Mouse (Mus musculus) R1 (cell line): ENCODE measurements around the gene Piwil1.

Source experiments
- DNase-seq: peaks from one replicate; pipeline ENCODE4 v3.0.0-alpha.2; 2018; ENCODE audit warnings: low read depth, low spot score

Gene Piwil1

GRCm38 (mm10) chr5:128710596-128710995, 8.3 kb downstream of the Piwil1 start:
- peak; percentile 80 for DNase-seq

GRCm38 (mm10) chr5:128711847-128712246, 9.5 kb downstream of the Piwil1 start:
- DNase-seq: peak; percentile 85

DNA sequence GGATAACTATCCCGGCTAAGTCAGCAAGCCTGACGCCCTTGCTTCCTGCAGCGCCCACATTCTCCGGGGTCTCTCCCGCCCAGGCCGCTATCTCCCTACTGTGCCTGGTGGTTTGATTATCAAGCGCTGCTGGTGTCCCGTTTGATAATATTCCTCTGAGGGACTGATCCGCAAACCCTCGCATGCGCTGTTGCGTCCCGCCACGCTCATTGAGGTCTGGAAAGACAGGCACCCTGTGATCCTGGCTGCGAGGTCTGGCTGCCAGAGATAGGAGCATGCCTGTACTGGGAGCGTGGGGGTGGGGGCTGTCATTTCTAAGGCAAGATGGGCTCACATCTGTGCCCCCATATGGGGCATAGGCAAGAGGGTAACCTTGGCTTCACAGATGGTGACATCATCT, 12.8 kb downstream of the Piwil1 start:
- DNase-seq: no peak

DNA sequence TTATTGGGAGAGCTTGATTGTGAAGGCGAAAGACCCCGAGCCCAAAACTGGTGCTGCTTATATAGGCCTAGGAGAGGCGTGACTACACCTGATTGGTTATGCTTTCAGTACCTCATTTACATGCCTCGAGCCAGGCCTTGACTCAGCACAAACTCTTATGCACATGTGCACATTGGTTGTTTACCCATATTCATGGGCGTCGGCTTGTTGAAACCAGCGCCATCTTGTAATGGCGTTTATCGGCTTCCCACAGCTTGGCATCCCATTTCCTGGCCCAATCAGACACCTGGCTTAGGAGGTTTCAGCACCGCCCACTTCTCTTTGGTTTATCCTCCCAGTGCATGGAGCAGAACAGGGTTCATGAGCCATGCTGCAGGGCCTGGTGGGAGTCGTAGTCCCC, 18.1 kb downstream of the Piwil1 start:
- peak; percentile 69 for DNase-seq

- DNase-seq: peak; percentile 86
Observed at GRCm38 (mm10) chr5:128729341-128729740, 27.0 kb downstream of the Piwil1 start.

GRCm38 (mm10) chr5:128730634-128731033, 28.3 kb downstream of the Piwil1 start:
- peak; percentile 80 for DNase-seq

DNA sequence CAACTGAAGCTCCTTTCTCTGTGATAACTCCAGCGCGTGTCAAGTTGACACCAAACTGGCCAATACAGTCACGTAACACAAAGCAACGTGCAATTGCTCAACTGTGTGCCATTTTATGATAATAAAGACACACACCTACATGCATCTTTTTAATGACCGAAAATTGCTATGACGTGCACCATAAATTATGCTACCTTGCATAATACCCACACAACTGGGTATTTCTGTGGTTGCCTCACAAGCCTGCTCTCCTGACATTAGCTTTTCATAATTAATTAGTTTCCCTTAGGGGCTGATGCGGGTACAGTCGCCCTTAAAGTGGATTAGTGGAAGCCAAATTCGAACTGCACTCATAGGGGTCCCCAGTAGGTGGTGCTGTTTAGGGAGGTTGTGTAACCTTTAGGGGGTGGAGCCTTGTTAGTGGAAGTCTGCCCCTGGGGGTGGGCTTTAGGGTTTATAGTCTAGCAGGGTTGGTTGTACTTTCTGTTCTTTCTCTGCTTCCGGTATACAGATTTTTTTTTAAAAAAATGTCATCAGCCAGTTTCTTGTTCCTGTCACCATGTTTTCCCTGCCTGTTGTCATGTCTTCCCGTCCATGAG, 30.2 kb downstream of the Piwil1 start:
- DNase-seq: peak; percentile 93

DNA sequence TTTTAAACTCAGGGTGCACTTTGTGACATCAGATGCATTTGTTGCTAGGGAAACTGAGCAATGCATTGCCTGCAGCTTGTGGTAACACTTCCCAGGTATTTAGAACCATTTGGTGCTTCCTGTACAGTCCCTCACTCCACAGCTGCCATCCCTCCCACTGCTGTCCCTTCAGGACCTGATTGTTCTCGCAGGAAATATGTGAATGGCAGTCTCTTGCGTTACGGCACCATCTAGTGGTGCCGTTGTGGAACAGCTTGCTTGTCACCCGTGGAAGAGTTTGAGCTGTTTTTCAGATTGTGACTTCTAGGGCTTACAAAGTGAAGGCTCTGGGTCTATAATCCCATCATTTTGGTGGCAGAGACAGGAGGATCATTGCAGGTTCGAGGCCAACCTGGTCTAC, 31.6 kb downstream of the Piwil1 start:
- DNase-seq: peak; percentile 89

DNA sequence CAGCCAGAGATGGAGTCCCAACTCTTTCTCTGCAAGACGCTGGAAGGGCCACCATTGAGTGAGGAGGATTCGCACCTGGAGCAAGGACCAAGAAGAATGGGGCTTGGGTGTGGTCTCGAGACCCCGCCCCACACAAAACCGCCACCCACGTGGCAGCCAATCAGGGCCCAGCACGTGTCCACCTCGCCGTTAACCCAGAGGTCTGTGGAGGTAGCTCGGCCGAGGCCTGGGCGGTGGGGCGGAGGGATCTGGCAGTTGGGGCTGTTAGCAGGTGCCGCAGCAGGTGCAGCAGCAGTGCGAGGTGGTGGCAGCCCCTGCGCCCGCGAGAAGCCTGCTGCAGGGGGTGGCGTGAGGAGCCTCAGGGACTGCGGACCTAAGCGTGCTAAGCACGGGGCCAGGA, 33.6 kb downstream of the Piwil1 start:
- peak; percentile 40 for DNase-seq

GRCm38 (mm10) chr5:128739168-128739837, 37.0 kb downstream of the Piwil1 start:
- no peak for DNase-seq

- DNase-seq: peak; percentile 55
Observed at GRCm38 (mm10) chr5:128739838-128740171, 37.5 kb downstream of the Piwil1 start.

GRCm38 (mm10) chr5:128744351-128744750, 42.0 kb downstream of the Piwil1 start:
- no peak for DNase-seq

- DNase-seq: no peak
Observed at GRCm38 (mm10) chr5:128745206-128745605, 42.9 kb downstream of the Piwil1 start.

- DNase-seq: no peak
Observed at GRCm38 (mm10) chr5:128746261-128746660, 43.9 kb downstream of the Piwil1 start.

DNA sequence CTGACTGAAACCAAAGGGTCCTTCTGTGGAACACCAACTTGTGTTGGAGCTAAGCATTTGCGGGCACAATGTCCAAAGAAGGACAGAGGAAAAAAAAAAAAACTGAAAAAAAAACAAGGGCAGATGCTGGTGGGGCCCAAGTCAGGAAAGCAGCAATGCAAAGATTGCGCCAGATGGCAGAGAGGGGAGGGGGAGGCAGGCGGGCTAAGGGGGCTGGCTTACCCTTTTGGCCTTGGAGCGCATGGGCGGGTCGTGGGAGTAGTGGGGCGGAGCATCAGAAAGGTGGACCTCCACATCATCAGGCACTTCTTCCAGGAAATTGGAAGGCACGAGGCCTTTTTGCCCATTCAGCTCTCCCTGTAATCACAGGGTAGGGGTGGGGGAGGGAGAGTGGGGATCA, 58.8 kb downstream of the Piwil1 start:
- DNase-seq: no peak

DNA sequence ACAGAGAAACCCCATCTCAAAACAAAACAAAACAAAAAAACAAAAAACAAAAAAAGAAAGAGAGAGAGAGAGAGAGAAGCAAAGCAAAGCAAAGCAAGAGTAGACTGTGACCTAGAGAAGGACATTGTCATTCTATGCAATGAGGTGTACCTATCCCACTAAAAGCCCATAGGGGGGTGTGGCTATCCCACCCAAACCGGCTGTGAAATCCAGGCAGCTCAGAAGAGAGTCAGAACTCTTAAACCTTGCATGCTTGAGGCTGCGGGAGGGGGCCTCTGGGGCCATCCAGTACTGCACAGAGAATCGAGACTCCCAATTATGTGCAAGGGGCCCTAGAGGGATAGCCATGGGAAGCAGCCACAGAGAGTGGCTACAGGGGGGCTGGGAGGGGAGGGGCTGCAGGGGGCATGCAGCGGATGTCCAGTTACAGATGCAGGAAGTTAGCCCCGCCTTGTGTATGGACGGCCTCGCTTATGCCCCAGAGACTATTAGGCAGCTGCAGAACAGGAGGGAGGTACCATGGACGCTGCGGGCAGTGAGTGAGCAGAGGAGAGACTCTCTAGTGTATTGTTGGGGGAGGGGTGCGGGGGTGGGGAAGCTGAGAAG, 66.8 kb downstream of the Piwil1 start:
- peak; percentile 50 for DNase-seq

- peak; percentile 67 for DNase-seq
Observed at GRCm38 (mm10) chr5:128776386-128776785, 74.1 kb downstream of the Piwil1 start.

DNA sequence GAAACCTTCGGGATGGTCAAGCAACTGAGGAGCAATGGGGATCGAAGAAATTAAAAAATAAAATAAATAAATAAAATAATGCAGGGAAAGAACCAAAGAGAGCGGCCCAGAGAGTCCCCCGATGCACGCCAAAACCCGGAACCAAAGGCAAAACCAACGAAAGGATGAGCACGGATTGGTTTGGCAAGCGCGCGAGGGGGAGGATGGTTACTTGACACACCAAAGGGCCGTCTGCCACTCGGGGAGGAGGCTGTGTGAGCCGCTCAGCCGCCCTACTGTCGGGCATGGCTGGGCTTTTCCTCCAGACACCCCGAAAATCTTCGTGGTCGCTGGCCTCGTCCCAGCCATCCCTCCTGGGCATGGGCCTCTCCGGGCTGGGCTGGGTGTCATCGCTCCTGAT, 79.3 kb downstream of the Piwil1 start:
- DNase-seq: peak; percentile 56

- DNase-seq: no peak
Observed at GRCm38 (mm10) chr5:128800592-128800991, 98.3 kb downstream of the Piwil1 start.
